Mouse (Mus musculus) embryonic fibroblast, embryonic 13.5 days (primary cell): ENCODE results near the gene Ryr2. TPM values are rescaled to one million over a fixed set of nuclear protein-coding genes. Genes with fewer than 3 reads are reported as not detected.

Source experiments
- H3K27ac ChIP-seq: 2 replicates; pipeline ENCODE4 v1.5.1; 2012; ENCODE audit warnings: low read length, control low read depth, inconsistent platforms; ENCODE audit not compliant: insufficient read depth
- H3K4me1 ChIP-seq: 2 replicates; pipeline ENCODE4 v1.6.1; 2011; ENCODE audit warnings: low read length; ENCODE audit not compliant: control insufficient read depth, insufficient read depth
- H3K4me3 ChIP-seq: 2 replicates; pipeline ENCODE4 v1.5.1; 2011; ENCODE audit warnings: mild to moderate bottlenecking, control low read depth, low read length; ENCODE audit not compliant: insufficient read depth
- CTCF ChIP-seq: IDR thresholded peaks from 2 replicates; pipeline ENCODE4 v1.5.1; 2011; ENCODE audit warnings: mild to moderate bottlenecking, control low read depth, low read length, moderate library complexity, borderline replicate concordance; ENCODE audit not compliant: insufficient read depth
- POLR2A ChIP-seq: IDR thresholded peaks from 2 replicates; pipeline ENCODE4 v1.6.1; 2011; ENCODE audit warnings: low read depth, mild to moderate bottlenecking, control low read depth, low read length, moderate library complexity
- polyA plus RNA-seq: library from polyadenylated mRNA; stranded (reverse); fragments of >200 nt; gene quantifications from 2 replicates; pipeline ENCODE4 v1.2.4, GENCODE M21; 2011; ENCODE audit warnings: low read depth; ENCODE audit not compliant: missing spikeins, insufficient read length

Ryr2 gene
- polyA plus RNA-seq, 1 experiment, result 0.14 TPM

GRCm38 (mm10) chr13:12072112-12072511, 34.6 kb downstream of the Ryr2 start:
- TF ChIP-seq CTCF (no peak), POLR2A (no peak)

GRCm38 (mm10) chr13:12070157-12071129, 36.3 kb downstream of the Ryr2 start:
- H3K4me3 ChIP-seq, result no peak overlapping the region
- H3K27ac ChIP-seq, result no peak overlapping the region
- no peaks in the 10 kb centered on the region for H3K4me1 ChIP-seq
- TF ChIP-seq POLR2A (no peak), CTCF (no peak)

More at GRCm38 (mm10) chr13:12072112-12072511, 34.6 kb downstream of the Ryr2 start:
- no peak overlapping the region for H3K27ac ChIP-seq
- no peak overlapping the region for H3K4me3 ChIP-seq
- no peaks in the 10 kb centered on the region for H3K4me1 ChIP-seq

- no peak overlapping the region for H3K27ac ChIP-seq
- no peak overlapping the region for H3K4me3 ChIP-seq
- H3K4me1 ChIP-seq, result no peaks in the 10 kb centered on the region
- TF ChIP-seq CTCF (no peak), POLR2A (no peak)
Observed at GRCm38 (mm10) chr13:12064576-12064975, 42.2 kb downstream of the Ryr2 start.

GRCm38 (mm10) chr13:12063561-12063960, 43.2 kb downstream of the Ryr2 start:
- no peak overlapping the region for H3K27ac ChIP-seq
- H3K4me3 ChIP-seq, result no peak overlapping the region
- H3K4me1 ChIP-seq, result no peaks in the 10 kb centered on the region
- no peak for TF ChIP-seq POLR2A
- TF ChIP-seq CTCF, result no peak

- TF ChIP-seq CTCF, result no peak
- no peak for TF ChIP-seq POLR2A
- Histone ChIP-seq H3K4me1 (no peaks in the 10 kb centered on the region), H3K4me3 (no peak overlapping the region), H3K27ac (no peak overlapping the region)
Observed at GRCm38 (mm10) chr13:12057357-12057771, 49.4 kb downstream of the Ryr2 start.

GRCm38 (mm10) chr13:12055913-12056312, 50.8 kb downstream of the Ryr2 start:
- TF ChIP-seq POLR2A (no peak), CTCF (no peak)
- H3K27ac ChIP-seq, result no peak overlapping the region
- no peaks in the 10 kb centered on the region for H3K4me1 ChIP-seq
- H3K4me3 ChIP-seq, result no peak overlapping the region

GRCm38 (mm10) chr13:12053910-12054309, 52.8 kb downstream of the Ryr2 start:
- Histone ChIP-seq H3K4me3 (no peak overlapping the region), H3K27ac (no peak overlapping the region), H3K4me1 (no peaks in the 10 kb centered on the region)
- TF ChIP-seq POLR2A (no peak), CTCF (no peak)

- Histone ChIP-seq H3K4me3 (no peak overlapping the region), H3K27ac (no peak overlapping the region), H3K4me1 (no peaks in the 10 kb centered on the region)
- no peak for TF ChIP-seq POLR2A
- TF ChIP-seq CTCF, result no peak
Observed at GRCm38 (mm10) chr13:12050809-12051208, 55.9 kb downstream of the Ryr2 start.

- Histone ChIP-seq H3K4me3 (no peak overlapping the region), H3K4me1 (no peaks in the 10 kb centered on the region), H3K27ac (no peak overlapping the region)
- TF ChIP-seq CTCF (no peak), POLR2A (no peak)
Observed at GRCm38 (mm10) chr13:12047059-12047458, 59.7 kb downstream of the Ryr2 start.

- TF ChIP-seq POLR2A (no peak), CTCF (no peak)
- Histone ChIP-seq H3K4me1 (no peaks in the 10 kb centered on the region), H3K27ac (no peak overlapping the region), H3K4me3 (no peak overlapping the region)
Observed at GRCm38 (mm10) chr13:12044751-12045150, 62.0 kb downstream of the Ryr2 start.
